Mouse (Mus musculus) heart, adult 2 months (tissue): Measurements from ENCODE around the gene Ppm1n.

Experiments used
- CTCF ChIP-seq: fragments of 200-600 bp; IDR thresholded peaks from 2 replicates; pipeline ENCODE4 v1.8.1; 2022; ENCODE audit warnings: antibody characterized with exemption, mild to moderate bottlenecking, moderate library complexity
- EP300 ChIP-seq: fragments of 200-500 bp; IDR thresholded peaks from 2 replicates; pipeline ENCODE4 v1.6.1; 2011; ENCODE audit warnings: low read depth, low read length, control low read depth; ENCODE audit not compliant: insufficient read depth
- POLR2A ChIP-seq: fragments of 200-500 bp; IDR thresholded peaks from 2 replicates; pipeline ENCODE4 v1.6.1; 2011; ENCODE audit warnings: mild to moderate bottlenecking, low read depth, low read length, control low read depth; ENCODE audit not compliant: insufficient read depth

DNA sequence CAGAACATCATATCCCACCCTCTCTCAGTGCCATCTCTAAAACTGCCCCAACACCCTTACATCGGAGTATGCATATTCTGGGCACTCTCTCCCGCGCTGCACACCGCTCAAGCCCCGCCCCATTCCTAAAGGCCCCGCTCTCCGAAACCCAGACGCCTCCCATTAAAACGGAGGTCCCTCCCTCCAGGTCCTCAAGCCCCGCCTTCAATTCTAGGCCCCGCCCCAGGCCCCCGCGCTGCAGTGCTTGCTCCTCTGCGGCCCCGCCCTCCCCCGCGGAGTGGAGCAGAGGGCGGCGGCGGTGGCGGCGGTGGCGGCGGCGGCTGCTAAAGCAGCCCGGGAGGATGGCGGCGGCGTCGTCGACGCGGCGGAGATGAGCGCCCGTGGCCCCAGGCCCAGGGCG, 2.5 kb upstream of the Ppm1n start, which contains the start of gene Rtn2:
- TF ChIP-seq CTCF: no peak
- no peak for TF ChIP-seq EP300
- no peak for TF ChIP-seq POLR2A
